ENCODE assay signal across 8 mouse cellular contexts in the genomic region with DNA sequence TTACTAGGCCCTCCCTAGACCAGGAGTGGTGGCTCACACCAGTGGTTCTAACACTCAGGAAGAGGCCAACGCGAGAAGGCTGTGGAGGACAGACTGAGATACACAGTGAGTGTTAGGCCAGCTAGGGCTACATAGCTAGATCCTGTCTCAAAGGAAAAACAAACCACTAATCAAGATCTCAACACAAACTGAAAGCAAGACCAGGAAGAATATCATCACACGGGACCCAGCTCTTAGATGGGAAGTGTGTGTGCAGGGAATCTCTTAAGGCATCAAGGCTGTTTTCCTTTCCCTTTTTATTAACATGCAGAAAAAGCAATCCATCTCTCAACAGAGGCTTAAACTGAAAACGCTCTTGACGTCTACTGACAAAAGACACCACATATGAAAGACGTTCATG. TPM values are rescaled to one million over a fixed set of nuclear protein-coding genes. Genes with fewer than 3 reads are reported as not detected.
DNase-seq lines count a peak whose midpoint lies in the region; ATAC-seq and TF ChIP-seq lines count a peak whose summit lies in the region.

No protein-coding gene starts in this region.

- H3K4me1 ChIP-seq in heart, embryonic 12.5 days (replicated peaks), result peaks cover 20% of the 10 kb centered on the region
- peaks cover 57% of the 10 kb centered on the region for H3K4me1 ChIP-seq in E14TG2a.4 (replicated peaks; ENCODE audit: low read depth, low read length)
- peaks cover 27% of the 10 kb centered on the region for H3K4me1 ChIP-seq in hindbrain, embryonic 13.5 days (replicated peaks)
- H3K4me1 ChIP-seq in midbrain, embryonic 11.5 days (ENCODE audit: control insufficient read depth, insufficient read depth, low read length), result peaks cover 12% of the 10 kb centered on the region

- ATAC-seq in heart, embryonic 12.5 days (ENCODE audit: insufficient number of reproducible peaks, low FRiP score), result no peak
- no peak for ATAC-seq in hindbrain, embryonic 13.5 days (ENCODE audit: low FRiP score)
- ATAC-seq in midbrain, embryonic 11.5 days (ENCODE audit: low FRiP score), result no peak
- no peak for ATAC-seq in megakaryocyte progenitor cell, adult 5-6 weeks (replicated peaks; ENCODE audit: poor library complexity)

- H3K27ac ChIP-seq in heart, embryonic 12.5 days (ENCODE audit: poor library complexity, severe bottlenecking), result peak overlapping the region; percentile 39; the same call in 1 of the 2 replicates
- H3K27ac ChIP-seq in hindbrain, embryonic 13.5 days, result no peak overlapping the region
- H3K27ac ChIP-seq in midbrain, embryonic 11.5 days (ENCODE audit: low read depth, low read length), result no peak overlapping the region

- 38% methylated on average over 6 of the region's 6 CpGs for WGBS in heart, embryonic 12.5 days
- WGBS in hindbrain, embryonic 13.5 days, result 62% methylated on average over 6 of the region's 6 CpGs
- 82% methylated on average over 6 of the region's 6 CpGs for WGBS in midbrain, embryonic 11.5 days

- TF ChIP-seq CTCF in E14TG2a.4 (conservative IDR thresholded peaks at IDR 0.05; ENCODE audit: low read length), result no peak

- H3K9me3 ChIP-seq in heart, embryonic 12.5 days (replicated peaks), result no peaks in the 10 kb centered on the region
- H3K9me3 ChIP-seq in E14TG2a.4 (ENCODE audit: low read length), result no peaks in the 10 kb centered on the region
- no peaks in the 10 kb centered on the region for H3K9me3 ChIP-seq in hindbrain, embryonic 13.5 days
- H3K9me3 ChIP-seq in midbrain, embryonic 11.5 days (ENCODE audit: control insufficient read depth, low read length), result no peaks in the 10 kb centered on the region

- intact Hi-C loops in heart, postnatal 25 days (cut with DNase I), result loop anchor here (10.0 kb wide), 1 partner anchor 137 kb away; no protein-coding TSS in a partner anchor

- peaks cover 33% of the 10 kb centered on the region for H3K36me3 ChIP-seq in heart, embryonic 12.5 days
- peaks cover 32% of the 10 kb centered on the region for H3K36me3 ChIP-seq in E14TG2a.4 (ENCODE audit: insufficient read depth, low read length)
- H3K36me3 ChIP-seq in hindbrain, embryonic 13.5 days, result peaks cover 16% of the 10 kb centered on the region
- peaks cover 3% of the 10 kb centered on the region; the same call in 1 of the 2 replicates for H3K36me3 ChIP-seq in midbrain, embryonic 11.5 days (ENCODE audit: control insufficient read depth, insufficient read depth, low read length)

- no peaks in the 10 kb centered on the region for H3K27me3 ChIP-seq in heart, embryonic 12.5 days (replicated peaks)
- no peaks in the 10 kb centered on the region for H3K27me3 ChIP-seq in E14TG2a.4 (ENCODE audit: insufficient read depth, low read length)
- no peaks in the 10 kb centered on the region for H3K27me3 ChIP-seq in hindbrain, embryonic 13.5 days
- H3K27me3 ChIP-seq in midbrain, embryonic 11.5 days (ENCODE audit: control insufficient read depth, insufficient read depth, low read length), result no peaks in the 10 kb centered on the region

- peak overlapping the region; percentile 71 for H3K4me2 ChIP-seq in heart, embryonic 12.5 days
- H3K4me2 ChIP-seq in hindbrain, embryonic 13.5 days, result peak overlapping the region; percentile 72
- H3K4me2 ChIP-seq in midbrain, embryonic 11.5 days, result peak overlapping the region; percentile 78; the same call in 1 of the 2 replicates

- H3K9ac ChIP-seq in heart, embryonic 12.5 days, result peak overlapping the region; percentile 27
- H3K9ac ChIP-seq in hindbrain, embryonic 13.5 days, result peak overlapping the region; percentile 97
- H3K9ac ChIP-seq in midbrain, embryonic 11.5 days (ENCODE audit: low read length), result peak overlapping the region; percentile 27

- peak overlapping the region; percentile 14; the same call in 1 of the 2 replicates for H3K4me3 ChIP-seq in heart, embryonic 12.5 days
- H3K4me3 ChIP-seq in E14TG2a.4 (replicated peaks; ENCODE audit: low read length), result peak overlapping the region; percentile 97
- peak overlapping the region; percentile 84; the same call in 1 of the 2 replicates for H3K4me3 ChIP-seq in hindbrain, embryonic 13.5 days
- no peak overlapping the region for H3K4me3 ChIP-seq in midbrain, embryonic 11.5 days (ENCODE audit: low read depth, low read length)

- no peak for DNase-seq in heart, postnatal 25 days (ENCODE audit: low spot score)
- no peak for DNase-seq in midbrain, embryonic 11.5 days (ENCODE audit: low spot score, missing footprints)
- no peak for DNase-seq in kidney, adult 8-10 months
- DNase-seq in natural killer cell, adult 2 months (ENCODE audit: low spot score in 2 of 2), result no peak

RNA-seq across cellular contexts. Expression of a gene that starts 2.0 kb away (rescaled TPM):
- polyA plus RNA-seq in heart, embryonic 12.5 days (2016; fragmentation: Nextera tagmentation; extraction: Ambion mirVana), result 11.8 and 18.4 TPM in 2 replicates
- 1 to 10 TPM; 6.3 to 7.3 TPM for total RNA-seq in heart, postnatal 25 days (2021)
- 12.2 and 15.5 TPM in 2 replicates for polyA plus RNA-seq in hindbrain, embryonic 13.5 days (2015; fragmentation: Nextera tagmentation; extraction: Ambion mirVana)
- 14.8 and 15.4 TPM in 2 replicates for polyA plus RNA-seq in midbrain, embryonic 11.5 days (2014; fragmentation: Nextera tagmentation; extraction: Ambion mirVana)
- 34.6 and 37.6 TPM in 2 replicates for total RNA-seq in megakaryocyte progenitor cell, adult 5-6 weeks (2015)
- total RNA-seq in megakaryocyte progenitor cell, adult 5-6 weeks (2017), result 27.4 and 31.9 TPM in 2 replicates

RNA-seq across cellular contexts. Expression of a gene that starts 11.5 kb away (rescaled TPM):
- 23.6 and 24.4 TPM in 2 replicates for polyA plus RNA-seq in heart, embryonic 12.5 days (2016; fragmentation: Nextera tagmentation; extraction: Ambion mirVana)
- total RNA-seq in heart, postnatal 25 days (2021), result 10 to 100 TPM; 20.7 to 21.9 TPM
- 28.6 and 31.4 TPM in 2 replicates for polyA plus RNA-seq in hindbrain, embryonic 13.5 days (2015; fragmentation: Nextera tagmentation; extraction: Ambion mirVana)
- polyA plus RNA-seq in midbrain, embryonic 11.5 days (2014; fragmentation: Nextera tagmentation; extraction: Ambion mirVana), result 32.4 and 35.0 TPM in 2 replicates
- 26.5 and 28.7 TPM in 2 replicates for total RNA-seq in megakaryocyte progenitor cell, adult 5-6 weeks (2015)
- 22.0 and 25.8 TPM in 2 replicates for total RNA-seq in megakaryocyte progenitor cell, adult 5-6 weeks (2017)

RNA-seq across cellular contexts. Expression of a gene that starts 25.1 kb away (rescaled TPM):
- not detected in 2 replicates for polyA plus RNA-seq in heart, embryonic 12.5 days (2016; fragmentation: Nextera tagmentation; extraction: Ambion mirVana)
- total RNA-seq in heart, postnatal 25 days (2021), result not detected
- polyA plus RNA-seq in hindbrain, embryonic 13.5 days (2015; fragmentation: Nextera tagmentation; extraction: Ambion mirVana), result not detected in 2 replicates
- polyA plus RNA-seq in midbrain, embryonic 11.5 days (2014; fragmentation: Nextera tagmentation; extraction: Ambion mirVana), result not detected in 2 replicates
- total RNA-seq in megakaryocyte progenitor cell, adult 5-6 weeks (2015), result not detected in 2 replicates
- total RNA-seq in megakaryocyte progenitor cell, adult 5-6 weeks (2017), result 3.9 and 6.6 TPM in 2 replicates

Comparison
In these comparisons a context has a peak if more than half of its experiments do, and no peak if none do; other contexts are left out.
1. H3K9ac ChIP-seq: peak in every context shown above with its lines; median percentile 97 in hindbrain, embryonic 13.5 days; 27 in heart, embryonic 12.5 days; 27 in midbrain, embryonic 11.5 days.